Mouse (Mus musculus): Measurements from ENCODE around the gene Krt28. TPM values are rescaled to one million over a fixed set of nuclear protein-coding genes. Genes with fewer than 3 reads are reported as not detected.

Krt28 gene
- polyA plus RNA-seq (2016; fragmentation: Nextera tagmentation; extraction: Ambion mirVana), result 0.18 and 0.29 TPM in 2 replicates

DNA sequence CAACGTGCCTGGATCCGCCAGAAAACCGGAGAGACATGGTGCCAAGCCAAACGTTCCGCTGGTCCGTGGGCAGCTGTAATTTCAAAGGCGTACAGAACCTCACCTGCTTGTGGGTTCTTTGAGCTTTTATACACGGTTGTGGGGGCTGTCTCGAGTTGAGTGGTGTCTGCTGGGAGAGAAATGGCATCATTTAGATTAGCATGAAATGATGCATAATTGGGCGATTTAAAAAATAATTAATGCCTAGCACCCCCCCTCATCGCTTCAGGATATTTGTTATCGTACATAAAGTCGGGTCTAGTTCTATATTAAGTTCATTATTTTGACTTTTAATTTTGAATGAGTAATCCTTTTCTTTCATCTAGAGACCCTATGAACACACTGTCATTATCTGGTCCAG lies at the start of gene Krt28:
Gene Krt28 (minus strand): TSS at position 101 of the 400 bp plus-strand sequence.
- H3K4me2 ChIP-seq (replicated peaks), result no peak within 1 kb of the TSS
- no peak for ATAC-seq (ENCODE audit: insufficient number of reproducible peaks, insufficient read depth, low FRiP score, low TSS enrichment)
- H3K27me3 ChIP-seq, result 0 out of 2 replicates have a peak, but pooled peaks cover 2% of the 10 kb centered on the region
- H3K4me3 ChIP-seq, result no peak within 1 kb of the TSS
- WGBS, result 85% methylated on average over 13 of the region's 13 CpGs
- H3K36me3 ChIP-seq, result no peaks in the 10 kb centered on the region
- no peaks in the 10 kb centered on the region for H3K9me3 ChIP-seq
- no peak within 1 kb of the TSS for H3K27ac ChIP-seq
- H3K9ac ChIP-seq, result no peak within 1 kb of the TSS
- H3K4me1 ChIP-seq, result no peaks in the 10 kb centered on the region

DNA sequence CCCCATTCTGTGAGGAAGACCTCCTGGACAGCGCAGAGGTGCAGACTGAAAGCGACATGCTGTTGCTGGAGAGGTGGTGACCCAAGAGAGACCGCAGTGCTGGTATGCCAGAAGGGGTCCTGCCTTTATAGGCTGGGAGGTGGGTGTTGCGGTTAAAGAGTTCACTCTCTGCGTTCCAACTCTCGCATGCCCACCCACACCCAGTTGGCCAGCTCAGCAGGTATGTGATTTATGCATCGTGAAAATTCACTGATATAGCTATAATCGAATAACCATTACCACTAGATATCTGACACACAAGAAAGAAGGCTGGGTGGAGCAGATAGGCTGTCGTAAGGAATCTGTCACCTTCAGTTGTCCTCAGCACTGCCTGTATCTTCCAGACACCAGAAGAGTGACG lies 47.5 kb upstream of the Krt28 start, which contains the start of gene Krt12:
Gene Krt12 (minus strand): TSS at position 101 of the 400 bp plus-strand sequence.
- Histone ChIP-seq H3K27ac (no peak within 1 kb of the TSS), H3K9me3 (no peaks in the 10 kb centered on the region), H3K4me1 (no peaks in the 10 kb centered on the region), H3K4me2 (replicated peaks) (no peak within 1 kb of the TSS), H3K27me3 (no peaks in the 10 kb centered on the region), H3K4me3 (no peak within 1 kb of the TSS), H3K9ac (no peak within 1 kb of the TSS), H3K36me3 (no peaks in the 10 kb centered on the region)
- WGBS, result 90% methylated on average over 10 of the region's 10 CpGs
- no peak for ATAC-seq (ENCODE audit: insufficient number of reproducible peaks, insufficient read depth, low FRiP score, low TSS enrichment)

DNA sequence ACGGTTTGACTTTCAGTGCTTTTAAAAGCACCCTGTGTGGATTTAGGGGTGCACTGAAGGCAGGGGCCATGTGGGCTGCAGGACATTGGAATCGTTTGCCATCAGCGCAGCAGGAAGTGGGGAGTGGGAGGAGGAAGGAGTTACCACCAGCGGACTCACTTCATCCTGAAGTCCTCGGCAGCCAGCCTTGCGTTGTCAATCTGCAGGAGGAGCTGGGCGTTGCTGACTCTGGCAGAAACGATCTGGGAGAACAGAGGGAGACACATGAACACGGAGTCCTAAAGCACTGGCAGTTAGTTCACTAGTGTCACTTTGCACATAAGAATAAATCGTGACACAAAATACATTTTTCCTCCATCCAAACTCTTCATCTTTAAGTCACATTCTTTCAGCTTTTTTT lies 45.9 kb upstream of the Krt28 start:
- Histone ChIP-seq H3K9me3 (no peaks in the 10 kb centered on the region), H3K4me1 (no peaks in the 10 kb centered on the region), H3K27ac (no peak overlapping the region), H3K36me3 (no peaks in the 10 kb centered on the region), H3K9ac (no peak overlapping the region), H3K4me2 (replicated peaks) (no peak overlapping the region), H3K4me3 (no peak overlapping the region), H3K27me3 (no peaks in the 10 kb centered on the region)
- no peak for ATAC-seq (ENCODE audit: insufficient number of reproducible peaks, insufficient read depth, low FRiP score, low TSS enrichment)
- 42% methylated on average over 10 of the region's 10 CpGs for WGBS

DNA sequence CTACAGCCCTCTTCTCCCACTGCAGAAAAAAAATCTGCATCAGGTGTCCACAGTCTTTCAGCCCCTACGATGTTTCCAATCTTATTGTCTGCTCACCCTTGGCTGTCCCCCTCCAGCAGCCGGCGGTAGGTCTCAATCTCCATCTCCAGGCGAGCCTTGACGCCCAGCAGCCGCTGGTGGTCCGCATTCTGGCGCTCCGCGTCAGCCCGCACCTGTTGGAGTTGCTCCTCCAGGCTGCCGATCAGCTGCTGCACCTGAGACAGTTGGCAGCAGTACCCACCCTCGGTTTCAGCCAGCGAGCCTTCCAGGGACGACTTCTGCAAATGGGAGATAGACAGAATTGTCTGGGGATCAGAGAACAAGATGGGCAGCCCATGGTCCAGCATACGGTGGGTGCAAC lies 43.1 kb upstream of the Krt28 start:
- Histone ChIP-seq H3K9ac (no peak overlapping the region), H3K9me3 (no peaks in the 10 kb centered on the region), H3K36me3 (no peaks in the 10 kb centered on the region), H3K4me2 (replicated peaks) (no peak overlapping the region), H3K4me1 (no peaks in the 10 kb centered on the region), H3K27ac (no peak overlapping the region), H3K4me3 (no peak overlapping the region), H3K27me3 (0 out of 2 replicates have a peak, but pooled peaks cover 4% of the 10 kb centered on the region)
- no peak for ATAC-seq (ENCODE audit: insufficient number of reproducible peaks, insufficient read depth, low FRiP score, low TSS enrichment)
- 72% methylated on average over 16 of the region's 16 CpGs for WGBS

DNA sequence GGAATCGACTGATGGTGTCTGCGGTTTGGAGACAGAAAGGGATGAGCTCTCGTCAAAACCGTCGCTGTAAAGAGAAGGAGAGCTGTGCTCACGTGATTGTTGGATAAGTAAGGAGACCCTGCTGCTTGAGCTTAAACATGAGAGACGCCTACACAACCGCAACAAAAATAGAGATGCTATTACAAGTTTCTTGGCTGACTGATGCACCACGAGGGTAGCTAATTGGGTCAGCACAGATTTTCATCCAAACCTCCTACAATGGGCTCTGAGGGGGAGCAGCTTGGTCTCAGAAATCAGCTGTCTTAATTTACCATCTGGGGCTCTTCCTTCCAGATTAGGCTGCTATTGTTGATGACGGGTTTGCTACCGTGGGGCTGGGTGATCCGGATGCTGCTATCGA lies 42.2 kb upstream of the Krt28 start:
- Histone ChIP-seq H3K27me3 (0 out of 2 replicates have a peak, but pooled peaks cover 4% of the 10 kb centered on the region), H3K4me2 (replicated peaks) (no peak overlapping the region), H3K9ac (no peak overlapping the region), H3K4me3 (no peak overlapping the region), H3K36me3 (no peaks in the 10 kb centered on the region), H3K27ac (no peak overlapping the region), H3K9me3 (no peaks in the 10 kb centered on the region), H3K4me1 (no peaks in the 10 kb centered on the region)
- ATAC-seq (ENCODE audit: insufficient number of reproducible peaks, insufficient read depth, low FRiP score, low TSS enrichment), result no peak
- WGBS, result 87% methylated on average over 13 of the region's 13 CpGs

DNA sequence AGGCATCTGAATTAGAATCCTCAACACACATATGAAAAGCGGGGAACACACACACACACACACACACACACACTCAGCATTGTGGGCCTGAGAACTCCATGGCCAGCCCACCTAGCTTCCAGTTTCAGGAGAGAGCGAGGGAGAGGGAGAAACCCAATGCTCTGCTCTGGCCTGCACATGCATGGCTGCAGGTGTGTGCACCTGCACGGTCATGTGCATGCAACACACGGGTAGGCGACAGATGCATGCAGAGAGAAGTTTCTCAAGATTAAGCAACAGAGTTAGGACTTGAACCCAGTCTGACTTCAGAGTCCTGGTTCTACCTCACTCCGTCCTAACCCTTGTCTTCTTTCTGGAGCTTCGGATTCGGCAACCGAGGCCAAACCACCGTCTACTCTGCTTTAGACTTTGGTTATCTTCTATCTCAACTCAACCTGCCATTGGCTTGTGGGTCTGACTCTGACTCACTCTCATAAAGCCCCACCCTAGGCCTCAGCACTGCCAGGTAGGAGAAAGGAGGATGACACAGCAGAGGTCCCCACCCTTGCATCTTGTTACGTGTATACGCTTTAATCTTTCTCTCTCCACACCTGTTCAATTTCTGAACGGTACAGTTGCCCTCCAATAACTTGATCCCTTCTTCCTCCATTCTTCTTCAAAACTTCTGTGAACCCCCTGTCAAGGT lies 39.9 kb upstream of the Krt28 start:
- 87% methylated on average over 13 of the region's 13 CpGs for whole genome bisulfite sequencing
- ATAC-seq (ENCODE audit: insufficient number of reproducible peaks, insufficient read depth, low FRiP score, low TSS enrichment), result no peak
- H3K4me1 ChIP-seq, result no peaks in the 10 kb centered on the region

DNA sequence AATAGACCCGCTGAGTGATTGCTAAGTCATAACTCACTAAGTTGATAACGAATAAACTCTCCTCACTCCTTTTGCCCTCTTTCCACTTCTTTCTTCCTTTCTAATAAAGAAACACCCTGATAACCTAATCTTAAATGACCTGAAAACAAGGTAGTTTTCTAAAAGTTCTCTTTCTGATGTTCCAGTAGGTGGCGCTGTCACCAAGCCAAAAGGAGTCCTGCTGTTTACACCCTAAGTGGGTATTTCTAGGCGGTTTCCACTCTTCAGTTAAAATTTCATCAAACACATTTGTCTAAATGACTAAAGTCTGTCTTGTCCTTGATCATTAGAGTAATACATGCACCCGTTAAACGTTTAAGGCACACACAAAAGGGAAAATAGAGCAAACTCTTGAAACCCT lies 38.5 kb upstream of the Krt28 start:
- Histone ChIP-seq H3K4me3 (no peak overlapping the region), H3K4me2 (replicated peaks) (no peak overlapping the region), H3K9ac (no peak overlapping the region), H3K36me3 (no peaks in the 10 kb centered on the region), H3K4me1 (no peaks in the 10 kb centered on the region), H3K27me3 (0 out of 2 replicates have a peak, but pooled peaks cover 4% of the 10 kb centered on the region), H3K27ac (no peak overlapping the region), H3K9me3 (no peaks in the 10 kb centered on the region)
- 17% methylated on average over 6 of the region's 6 CpGs for WGBS
- ATAC-seq (ENCODE audit: insufficient number of reproducible peaks, insufficient read depth, low FRiP score, low TSS enrichment), result no peak

More for the DNA sequence above, 39.9 kb upstream of the Krt28 start:
- H3K9ac ChIP-seq, result no peak overlapping the region
- no peaks in the 10 kb centered on the region for H3K36me3 ChIP-seq
- no peak overlapping the region for H3K4me2 ChIP-seq (replicated peaks)
- H3K4me3 ChIP-seq, result no peak overlapping the region
- H3K9me3 ChIP-seq, result no peaks in the 10 kb centered on the region
- H3K27me3 ChIP-seq, result 0 out of 2 replicates have a peak, but pooled peaks cover 4% of the 10 kb centered on the region
- no peak overlapping the region for H3K27ac ChIP-seq

DNA sequence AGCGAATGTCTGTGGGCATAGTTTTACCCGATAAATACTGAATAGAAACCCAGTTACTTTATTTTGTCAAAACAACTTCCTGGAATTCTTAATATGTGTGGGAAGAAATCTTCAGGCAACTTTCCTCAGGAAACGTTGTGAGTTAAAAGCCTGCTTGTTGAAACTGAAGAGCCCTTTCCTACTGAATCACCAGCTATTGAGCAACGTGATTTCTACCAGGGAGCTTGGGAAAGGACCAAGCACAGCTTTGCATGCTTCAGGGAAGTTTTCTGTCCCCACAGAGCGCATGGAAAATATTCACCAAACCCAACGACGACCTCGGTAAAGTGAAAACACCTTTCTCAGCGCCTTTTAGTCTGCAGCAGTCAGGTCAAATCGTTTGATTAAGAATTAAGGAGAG lies 31.5 kb upstream of the Krt28 start:
- Histone ChIP-seq H3K36me3 (no peaks in the 10 kb centered on the region), H3K27ac (no peak overlapping the region), H3K4me2 (replicated peaks) (no peak overlapping the region), H3K4me3 (no peak overlapping the region), H3K27me3 (no peaks in the 10 kb centered on the region), H3K9me3 (no peaks in the 10 kb centered on the region), H3K4me1 (no peaks in the 10 kb centered on the region), H3K9ac (no peak overlapping the region)
- 77% methylated on average over 10 of the region's 10 CpGs for WGBS
- ATAC-seq (ENCODE audit: insufficient number of reproducible peaks, insufficient read depth, low FRiP score, low TSS enrichment), result no peak

DNA sequence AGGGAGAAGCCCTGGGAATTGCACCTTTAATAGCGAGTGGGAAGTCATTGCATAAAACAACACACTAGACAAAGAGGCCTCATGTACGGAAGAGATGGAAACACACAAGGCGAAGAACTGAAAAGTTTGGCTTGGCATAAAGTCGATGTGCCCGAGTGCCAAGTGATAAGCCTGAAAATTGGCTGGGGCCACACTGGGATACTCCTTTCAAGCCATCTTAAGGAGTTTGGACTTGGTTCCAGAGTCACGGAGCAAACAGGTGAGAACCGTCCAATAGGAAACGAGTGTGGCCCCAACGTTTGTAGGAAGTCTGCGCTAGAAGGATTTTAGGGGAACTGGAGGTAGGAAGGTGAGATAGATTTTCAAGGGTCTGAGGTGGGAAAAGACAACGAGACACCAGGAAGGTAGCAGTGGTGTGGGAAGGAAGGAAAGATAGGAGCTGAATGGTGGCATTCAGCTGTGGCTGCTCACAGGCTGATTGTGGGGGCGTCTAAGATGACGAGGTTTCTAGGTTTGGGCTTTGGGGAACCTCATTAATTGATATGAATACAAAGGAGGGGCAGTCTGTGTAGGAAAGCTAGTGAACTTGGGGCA lies 25.4 kb upstream of the Krt28 start:
- no peak overlapping the region for H3K4me3 ChIP-seq
- no peaks in the 10 kb centered on the region for H3K9me3 ChIP-seq
- H3K27me3 ChIP-seq, result no peaks in the 10 kb centered on the region
- no peaks in the 10 kb centered on the region for H3K36me3 ChIP-seq
- no peak overlapping the region for H3K4me2 ChIP-seq (replicated peaks)
- H3K4me1 ChIP-seq, result no peaks in the 10 kb centered on the region
- no peak overlapping the region for H3K27ac ChIP-seq
- H3K9ac ChIP-seq, result no peak overlapping the region
- ATAC-seq (ENCODE audit: insufficient number of reproducible peaks, insufficient read depth, low FRiP score, low TSS enrichment), result no peak
- WGBS, result 86% methylated on average over 13 of the region's 13 CpGs

DNA sequence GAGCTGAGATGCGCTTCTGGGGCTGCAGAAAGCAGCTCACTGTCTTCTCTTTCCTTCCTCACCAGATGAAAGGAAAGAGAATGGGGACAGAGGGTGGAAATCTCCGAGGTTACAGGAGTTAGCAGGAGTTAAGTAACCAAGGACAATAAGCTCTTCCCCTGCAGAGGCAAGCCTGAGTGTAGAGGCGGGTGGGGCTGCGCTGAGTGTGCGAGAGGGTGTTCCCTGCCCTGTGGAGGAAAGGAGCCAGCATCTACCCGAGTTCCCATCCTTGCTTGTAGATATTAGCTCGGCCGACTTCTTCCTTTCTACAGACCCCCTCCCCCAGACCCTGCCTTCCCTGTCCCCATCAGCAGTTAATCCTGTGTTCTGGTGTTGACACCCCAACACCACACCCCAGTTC lies 24.1 kb upstream of the Krt28 start:
- no peak overlapping the region for H3K9ac ChIP-seq
- no peaks in the 10 kb centered on the region for H3K9me3 ChIP-seq
- H3K4me2 ChIP-seq (replicated peaks), result no peak overlapping the region
- 72% methylated on average over 8 of the region's 8 CpGs for WGBS
- H3K4me3 ChIP-seq, result no peak overlapping the region
- H3K27ac ChIP-seq, result no peak overlapping the region
- H3K4me1 ChIP-seq, result no peaks in the 10 kb centered on the region
- H3K27me3 ChIP-seq, result no peaks in the 10 kb centered on the region
- no peaks in the 10 kb centered on the region for H3K36me3 ChIP-seq
- no peak for ATAC-seq (ENCODE audit: insufficient number of reproducible peaks, insufficient read depth, low FRiP score, low TSS enrichment)

DNA sequence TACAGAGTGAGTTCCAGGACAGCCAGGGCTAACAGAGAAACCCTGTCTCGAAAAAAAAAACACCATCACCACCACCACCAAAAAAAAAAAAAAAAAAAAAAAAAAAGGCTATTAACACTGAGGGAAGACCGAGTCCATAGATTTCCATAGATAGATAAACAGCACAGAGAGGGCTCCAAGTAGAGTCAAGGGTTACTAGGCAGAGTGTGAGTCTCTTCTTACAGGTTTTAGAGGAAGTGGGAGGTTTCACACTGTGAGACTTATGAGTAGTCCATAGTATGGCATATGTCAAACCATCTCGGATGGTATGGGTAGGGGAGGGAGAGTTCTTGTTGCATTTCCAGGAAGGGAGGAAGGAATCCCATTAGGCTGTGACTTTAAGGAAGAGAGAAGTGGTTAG lies 23.4 kb upstream of the Krt28 start:
- Histone ChIP-seq H3K4me1 (no peaks in the 10 kb centered on the region), H3K9ac (no peak overlapping the region), H3K27me3 (no peaks in the 10 kb centered on the region), H3K27ac (no peak overlapping the region), H3K4me3 (no peak overlapping the region), H3K9me3 (no peaks in the 10 kb centered on the region), H3K4me2 (replicated peaks) (no peak overlapping the region), H3K36me3 (no peaks in the 10 kb centered on the region)
- WGBS, result 82% methylated on average over 3 of the region's 3 CpGs
- no peak for ATAC-seq (ENCODE audit: insufficient number of reproducible peaks, insufficient read depth, low FRiP score, low TSS enrichment)

DNA sequence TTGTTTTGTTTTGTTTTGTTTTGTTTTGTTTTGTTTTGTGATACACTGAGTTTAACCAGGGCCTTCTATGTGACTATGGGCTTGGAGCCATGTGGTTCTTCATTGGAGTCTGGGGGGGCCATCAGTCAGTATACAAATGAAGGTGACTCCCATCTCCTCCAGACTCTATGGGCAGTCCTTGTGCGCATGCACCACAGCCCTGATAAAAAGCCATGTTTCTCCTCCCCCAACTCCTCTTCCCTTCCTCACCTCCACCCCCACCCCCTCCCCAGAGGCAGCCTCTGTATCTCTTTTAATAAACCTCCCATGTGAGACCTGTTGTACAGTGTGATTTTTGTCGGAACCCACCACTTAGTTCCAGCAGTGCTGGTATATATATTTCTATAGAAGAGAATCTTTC lies 22.0 kb upstream of the Krt28 start:
- Histone ChIP-seq H3K27ac (no peak overlapping the region), H3K36me3 (no peaks in the 10 kb centered on the region), H3K4me3 (no peak overlapping the region), H3K9me3 (no peaks in the 10 kb centered on the region), H3K9ac (no peak overlapping the region), H3K27me3 (no peaks in the 10 kb centered on the region), H3K4me1 (no peaks in the 10 kb centered on the region), H3K4me2 (replicated peaks) (no peak overlapping the region)
- WGBS, result 81% methylated on average over 2 of the region's 2 CpGs
- no peak for ATAC-seq (ENCODE audit: insufficient number of reproducible peaks, insufficient read depth, low FRiP score, low TSS enrichment)

Measured in embryonic facial prominence, embryonic 12.5 days (tissue).